Mouse (Mus musculus) telencephalon, adult 2 months (tissue): ENCODE data around the gene Lhpp.

Experiments
- DNase-seq: peaks from one replicate; pipeline ENCODE4 v3.0.0-alpha.2; 2011; ENCODE audit warnings: low read depth, low spot score

Lhpp gene

GRCm38 (mm10) chr7:132599071-132599975 is 11.1 kb upstream of the Lhpp start, which contains the start of gene Nkx1-2:
Nkx1-2 (minus strand) TSS chr7:132599637.
- no peak for DNase-seq

- no peak for DNase-seq
These were observed 10.4 kb upstream of the Lhpp start for GRCm38 (mm10) chr7:132600026-132600425.

- no peak for DNase-seq
These were observed 9.5 kb upstream of the Lhpp start for GRCm38 (mm10) chr7:132600926-132601325.

GRCm38 (mm10) chr7:132604720-132605119 is 5.7 kb upstream of the Lhpp start:
- no peak for DNase-seq

GRCm38 (mm10) chr7:132605689-132606088 is 4.7 kb upstream of the Lhpp start:
- DNase-seq = no peak

- DNase-seq = no peak
These were observed 2.0 kb upstream of the Lhpp start for GRCm38 (mm10) chr7:132608316-132609020.

GRCm38 (mm10) chr7:132611530-132611929 is 1.1 kb downstream of the Lhpp start:
- no peak for DNase-seq

GRCm38 (mm10) chr7:132615346-132615745 is 4.9 kb downstream of the Lhpp start:
- DNase-seq = no peak

GRCm38 (mm10) chr7:132616391-132616790 is 6.0 kb downstream of the Lhpp start:
- DNase-seq = no peak

- DNase-seq = no peak
These were observed 6.7 kb downstream of the Lhpp start for GRCm38 (mm10) chr7:132617021-132617564.

GRCm38 (mm10) chr7:132619549-132619948 is 9.1 kb downstream of the Lhpp start:
- no peak for DNase-seq

- no peak for DNase-seq
These were observed 9.8 kb downstream of the Lhpp start for GRCm38 (mm10) chr7:132619975-132620918.

- DNase-seq = no peak
These were observed 13.7 kb downstream of the Lhpp start for GRCm38 (mm10) chr7:132624161-132624560.

- no peak for DNase-seq
These were observed 15.7 kb downstream of the Lhpp start for GRCm38 (mm10) chr7:132626174-132626573.

- no peak for DNase-seq
These were observed 17.0 kb downstream of the Lhpp start for GRCm38 (mm10) chr7:132627448-132627847.

- DNase-seq = peak; percentile 18
These were observed 20.9 kb downstream of the Lhpp start for GRCm38 (mm10) chr7:132631313-132631712.

- DNase-seq = no peak
These were observed 26.9 kb downstream of the Lhpp start for GRCm38 (mm10) chr7:132637292-132637691.

GRCm38 (mm10) chr7:132638446-132639087 is 28.1 kb downstream of the Lhpp start:
- DNase-seq = peak; percentile 33

GRCm38 (mm10) chr7:132640946-132641345 is 30.5 kb downstream of the Lhpp start:
- no peak for DNase-seq

GRCm38 (mm10) chr7:132641606-132642005 is 31.2 kb downstream of the Lhpp start:
- no peak for DNase-seq
